Mouse (Mus musculus) C2C12 (cell line): ENCODE measurements around the gene Gm20388.

Experiments used
- CTCF ChIP-seq: IDR thresholded peaks from one replicate; pipeline ENCODE4 v1.5.1; 2011; ENCODE audit not compliant: control insufficient read depth, insufficient read depth, insufficient read length
- MYOD1 ChIP-seq: IDR thresholded peaks from one replicate; pipeline ENCODE4 v1.6.1; 2011; ENCODE audit warnings: low read depth; ENCODE audit not compliant: control insufficient read depth, insufficient read length
- MYOG ChIP-seq: IDR thresholded peaks from one replicate; pipeline ENCODE4 v1.6.1; 2011; ENCODE audit not compliant: control insufficient read depth, insufficient read length; ENCODE audit errors: extremely low read depth
- USF1 ChIP-seq: IDR thresholded peaks from one replicate; pipeline ENCODE4 v1.6.1; 2011; ENCODE audit warnings: low read depth, mild to moderate bottlenecking, control low read depth, moderate library complexity

DNA sequence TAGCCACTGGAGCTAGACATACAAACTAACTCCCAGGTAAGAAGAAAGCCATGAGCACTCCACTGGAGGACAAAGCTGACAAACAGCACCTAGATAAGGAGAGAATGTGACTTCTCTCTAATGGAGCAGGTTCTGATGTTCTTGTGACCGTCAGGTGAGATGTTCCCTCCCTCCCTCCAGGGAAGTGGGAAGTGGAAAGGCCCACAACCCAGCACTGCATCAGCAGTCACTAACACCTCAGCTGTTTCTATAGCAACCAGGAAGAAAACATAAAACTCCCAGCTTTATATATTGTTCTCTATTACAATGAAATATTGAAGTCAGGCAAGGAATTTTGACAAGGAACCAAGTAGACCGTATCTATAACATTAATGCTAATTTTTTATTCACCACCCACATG is 3109.4 kb downstream of the Gm20388 start:
- TF ChIP-seq MYOD1, result no peak
- TF ChIP-seq CTCF, result no peak
- TF ChIP-seq USF1, result no peak
- TF ChIP-seq MYOG, result no peak
